Mouse (Mus musculus) forebrain, embryonic 14.5 days (tissue): Measurements from ENCODE around the gene Acot3. TPM values are rescaled to one million over a fixed set of nuclear protein-coding genes. Genes with fewer than 3 reads are reported as not detected.

Source experiments
- ATAC-seq: fragments of 200-750 bp; cut with Nextera tagmentation; 2 replicates; pipeline ENCODE4 v1.8.0; 2017; ENCODE audit warnings: mild to moderate bottlenecking, moderate library complexity
- DNase-seq: peaks from one replicate; pipeline ENCODE4 v3.0.0-alpha.2; 2015; ENCODE audit warnings: low spot score
- H3K27ac ChIP-seq: fragments of 300-500 bp; sonication (generic); 2 replicates; pipeline ENCODE4 v1.5.1; 2014; ENCODE audit warnings: low read depth, mild to moderate bottlenecking, control low read depth, low read length, moderate library complexity
- H3K27me3 ChIP-seq: fragments of 300-500 bp; sonication (generic); replicated peaks from 2 replicates; pipeline ENCODE4 v1.6.1; 2014; ENCODE audit warnings: low read length, control low read depth, mixed read lengths; ENCODE audit not compliant: control insufficient read depth, insufficient read depth
- H3K36me3 ChIP-seq: fragments of 300-500 bp; sonication (generic); 2 replicates; pipeline ENCODE4 v1.6.1; 2014; ENCODE audit warnings: low read length, control low read depth; ENCODE audit not compliant: control insufficient read depth, insufficient read depth
- H3K4me1 ChIP-seq: fragments of 300-500 bp; sonication (generic); 2 replicates; pipeline ENCODE4 v1.6.1; 2014; ENCODE audit warnings: antibody characterized with exemption, low read length, control low read depth; ENCODE audit not compliant: control insufficient read depth, insufficient read depth
- H3K4me2 ChIP-seq: fragments of 300-500 bp; sonication (generic); 2 replicates; pipeline ENCODE4 v1.6.1; 2014; ENCODE audit warnings: mild to moderate bottlenecking, control low read depth, low read length
- H3K4me3 ChIP-seq: fragments of 300-500 bp; sonication (generic); 2 replicates; pipeline ENCODE4 v1.5.1; 2014; ENCODE audit warnings: low read depth, low read length, control low read depth
- H3K9ac ChIP-seq: fragments of 300-500 bp; sonication (generic); 2 replicates; pipeline ENCODE4 v1.6.1; 2014; ENCODE audit warnings: mild to moderate bottlenecking, low read length, control low read depth, moderate library complexity
- H3K9me3 ChIP-seq: fragments of 300-500 bp; sonication (generic); replicated peaks from 2 replicates; pipeline ENCODE4 v1.6.1; 2016; ENCODE audit warnings: low read length, control low read depth, mixed read lengths; ENCODE audit not compliant: control insufficient read depth
- WGBS: fragments of 180-500 bp; shearing (Covaris S2); extraction: QIAGEN DNeasy Blood & Tissue Kit; methylation state at CpG from one replicate; pipeline ENCODE4 v1.1.7; 2014; 5-methylcytosine and 5-hydroxymethylcytosine counted together
- polyA plus RNA-seq: library from polyadenylated mRNA; unstranded; fragments of >200 nt; fragmentation: Nextera tagmentation; extraction: Ambion mirVana; gene quantifications from 2 replicates; pipeline ENCODE4 v1.2.1, GENCODE M21; 2014

Acot3 gene
- polyA plus RNA-seq, 1 experiment from 2014 or later, result 0.34 TPM

- H3K9me3 ChIP-seq, result peaks cover 4% of the 10 kb centered on the region; the same call in 1 of the 2 replicates
- peak; percentile 27 for DNase-seq
- peak overlapping the region; percentile 50 for H3K9ac ChIP-seq
- peak overlapping the region; percentile 68 for H3K4me2 ChIP-seq
- no peak overlapping the region for H3K27ac ChIP-seq
- peak overlapping the region; percentile 39 for H3K4me3 ChIP-seq
- peaks cover 2% of the 10 kb centered on the region; the same call in 1 of the 2 replicates for H3K4me1 ChIP-seq
- H3K36me3 ChIP-seq, result no peaks in the 10 kb centered on the region
- peaks cover 9% of the 10 kb centered on the region for H3K27me3 ChIP-seq
- ATAC-seq, result no peak; the same call in 1 of the 2 replicates
- 8% methylated on average over 16 of the region's 16 CpGs for WGBS
Measured at GRCm38 (mm10) chr12:84053173-84053572, 1.2 kb downstream of the Acot3 start.

GRCm38 (mm10) chr12:84053679-84054391 is 1.9 kb downstream of the Acot3 start:
- peak; percentile 34; the same call in 1 of the 2 replicates for ATAC-seq

GRCm38 (mm10) chr12:84060946-84061345 is 9.0 kb downstream of the Acot3 start:
- no peak for ATAC-seq
- H3K4me3 ChIP-seq, result no peak overlapping the region
- H3K4me2 ChIP-seq, result no peak overlapping the region
- no peaks in the 10 kb centered on the region for H3K4me1 ChIP-seq
- no peaks in the 10 kb centered on the region for H3K27me3 ChIP-seq
- 35% methylated on average over 2 of the region's 2 CpGs for WGBS
- no peaks in the 10 kb centered on the region for H3K36me3 ChIP-seq
- H3K9ac ChIP-seq, result no peak overlapping the region
- 0 out of 2 replicates have a peak, but pooled peaks cover 3% of the 10 kb centered on the region for H3K9me3 ChIP-seq
- no peak overlapping the region for H3K27ac ChIP-seq
- peak; percentile 25 for DNase-seq

More at GRCm38 (mm10) chr12:84053679-84054391, 1.9 kb downstream of the Acot3 start:
- peak; percentile 33 for DNase-seq
- peak overlapping the region; percentile 50; the same call in 1 of the 2 replicates for H3K9ac ChIP-seq
- peaks cover 2% of the 10 kb centered on the region; the same call in 1 of the 2 replicates for H3K4me1 ChIP-seq
- no peak overlapping the region for H3K27ac ChIP-seq
- no peaks in the 10 kb centered on the region for H3K9me3 ChIP-seq
- 5% methylated on average over 36 of the region's 46 CpGs for WGBS
- peak overlapping the region; percentile 68 for H3K4me2 ChIP-seq
- H3K36me3 ChIP-seq, result no peaks in the 10 kb centered on the region
- H3K27me3 ChIP-seq, result peaks cover 9% of the 10 kb centered on the region
- peak overlapping the region; percentile 39 for H3K4me3 ChIP-seq

- H3K4me2 ChIP-seq, result no peak overlapping the region
- H3K36me3 ChIP-seq, result no peaks in the 10 kb centered on the region
- H3K27me3 ChIP-seq, result no peaks in the 10 kb centered on the region
- no peak for ATAC-seq
- H3K9ac ChIP-seq, result no peak overlapping the region
- no peak overlapping the region for H3K27ac ChIP-seq
- no peaks in the 10 kb centered on the region for H3K4me1 ChIP-seq
- H3K9me3 ChIP-seq, result 0 out of 2 replicates have a peak, but pooled peaks cover 3% of the 10 kb centered on the region
- no peak for DNase-seq
- H3K4me3 ChIP-seq, result no peak overlapping the region
- 96% methylated on average over 20 of the region's 20 CpGs for WGBS
Measured at GRCm38 (mm10) chr12:84062336-84062735, 10.4 kb downstream of the Acot3 start.

GRCm38 (mm10) chr12:84063228-84063627 is 11.3 kb downstream of the Acot3 start:
- no peak overlapping the region for H3K4me3 ChIP-seq
- ATAC-seq (no peak), DNase-seq (no peak)
- H3K27ac ChIP-seq, result no peak overlapping the region
- WGBS, result 74% methylated on average over 5 of the region's 5 CpGs
- peaks cover 4% of the 10 kb centered on the region; the same call in 1 of the 2 replicates for H3K27me3 ChIP-seq
- H3K9me3 ChIP-seq, result 0 out of 2 replicates have a peak, but pooled peaks cover 3% of the 10 kb centered on the region
- no peak overlapping the region for H3K4me2 ChIP-seq
- no peaks in the 10 kb centered on the region for H3K4me1 ChIP-seq
- H3K36me3 ChIP-seq, result no peaks in the 10 kb centered on the region
- no peak overlapping the region for H3K9ac ChIP-seq

- H3K9ac ChIP-seq, result no peak overlapping the region
- DNase-seq (no peak), ATAC-seq (no peak)
- H3K4me2 ChIP-seq, result no peak overlapping the region
- 0 out of 2 replicates have a peak, but pooled peaks cover 3% of the 10 kb centered on the region for H3K9me3 ChIP-seq
- H3K27me3 ChIP-seq, result peaks cover 10% of the 10 kb centered on the region; the same call in 1 of the 2 replicates
- no peak overlapping the region for H3K27ac ChIP-seq
- no peaks in the 10 kb centered on the region for H3K4me1 ChIP-seq
- H3K4me3 ChIP-seq, result no peak overlapping the region
- 92% methylated on average over 2 of the region's 2 CpGs for WGBS
- H3K36me3 ChIP-seq, result no peaks in the 10 kb centered on the region
Measured at GRCm38 (mm10) chr12:84063833-84064232, 11.9 kb downstream of the Acot3 start.

- H3K4me3 ChIP-seq, result no peak overlapping the region
- peaks cover 12% of the 10 kb centered on the region; the same call in 1 of the 2 replicates for H3K27me3 ChIP-seq
- no peak overlapping the region for H3K4me2 ChIP-seq
- 80% methylated on average over 8 of the region's 8 CpGs for WGBS
- ATAC-seq, result no peak
- DNase-seq, result no peak
- 0 out of 2 replicates have a peak, but pooled peaks cover 3% of the 10 kb centered on the region for H3K9me3 ChIP-seq
- H3K4me1 ChIP-seq, result no peaks in the 10 kb centered on the region
- H3K9ac ChIP-seq, result no peak overlapping the region
- H3K27ac ChIP-seq, result no peak overlapping the region
- H3K36me3 ChIP-seq, result no peaks in the 10 kb centered on the region
Measured at GRCm38 (mm10) chr12:84064621-84065020, 12.7 kb downstream of the Acot3 start.

GRCm38 (mm10) chr12:84067752-84068151 is 15.8 kb downstream of the Acot3 start:
- H3K27ac ChIP-seq, result no peak overlapping the region
- WGBS, result 83% methylated on average over 4 of the region's 4 CpGs
- H3K9ac ChIP-seq, result no peak overlapping the region
- ATAC-seq, result no peak
- H3K36me3 ChIP-seq, result no peaks in the 10 kb centered on the region
- H3K4me1 ChIP-seq, result no peaks in the 10 kb centered on the region
- peaks cover 12% of the 10 kb centered on the region; the same call in 1 of the 2 replicates for H3K27me3 ChIP-seq
- no peak overlapping the region for H3K4me3 ChIP-seq
- H3K4me2 ChIP-seq, result no peak overlapping the region
- DNase-seq, result no peak
- H3K9me3 ChIP-seq, result 0 out of 2 replicates have a peak, but pooled peaks cover 3% of the 10 kb centered on the region

- Histone ChIP-seq H3K9me3 (0 out of 2 replicates have a peak, but pooled peaks cover under 1% of the 10 kb centered on the region), H3K4me1 (no peaks in the 10 kb centered on the region), H3K27ac (no peak overlapping the region), H3K36me3 (no peaks in the 10 kb centered on the region), H3K9ac (no peak overlapping the region), H3K4me3 (no peak overlapping the region), H3K27me3 (peaks cover 12% of the 10 kb centered on the region; the same call in 1 of the 2 replicates), H3K4me2 (no peak overlapping the region)
- 54% methylated on average over 8 of the region's 8 CpGs for WGBS
- ATAC-seq (no peak), DNase-seq (no peak)
Measured at GRCm38 (mm10) chr12:84068296-84068695, 16.4 kb downstream of the Acot3 start.
